Mouse (Mus musculus) neural tube, embryonic 13.5 days (tissue): ENCODE results near the gene Ptges. TPM values are rescaled to one million over a fixed set of nuclear protein-coding genes. Genes with fewer than 3 reads are reported as not detected.

Experiments
- polyA plus RNA-seq: library from polyadenylated mRNA; unstranded; fragments of >200 nt; fragmentation: Nextera tagmentation; extraction: Ambion mirVana; gene quantifications from 2 replicates; pipeline ENCODE4 v1.2.1, GENCODE M21; 2015

The Ptges gene
- polyA plus RNA-seq, 1 experiment from 2014 or later, result 2.4 TPM

Other genes with a start within 250 kb of the Ptges start
- 0.91 and 1.3 TPM in 2 replicates for gene 1700001O22Rik, start 126.2 kb downstream of the Ptges start, polyA plus RNA-seq
- gene Ntmt1, start 122.0 kb downstream of the Ptges start, polyA plus RNA-seq, result 101 and 107 TPM in 2 replicates
- gene Asb6, start 99.5 kb downstream of the Ptges start, polyA plus RNA-seq, result 38.2 and 39.8 TPM in 2 replicates
- 1.7 and 4.9 TPM in 2 replicates for gene Prrx2, start 94.9 kb downstream of the Ptges start, polyA plus RNA-seq
- 14.9 and 16.3 TPM in 2 replicates for gene Tor1b, start 23.1 kb upstream of the Ptges start, polyA plus RNA-seq
- 92.3 and 105 TPM in 2 replicates for gene Tor1a, start 38.1 kb upstream of the Ptges start, polyA plus RNA-seq
- gene BC005624, start 52.3 kb upstream of the Ptges start, polyA plus RNA-seq, result 92.3 and 95.2 TPM in 2 replicates
- 48.9 and 49.6 TPM in 2 replicates for gene Usp20, start 52.4 kb upstream of the Ptges start, polyA plus RNA-seq
- 21.6 and 28.0 TPM in 2 replicates for gene Fnbp1, start 212.1 kb upstream of the Ptges start, polyA plus RNA-seq
- gene Gpr107, start 222.5 kb upstream of the Ptges start, polyA plus RNA-seq, result 34.9 and 37.3 TPM in 2 replicates